Mouse (Mus musculus) limb, embryonic 15.5 days (tissue): ENCODE data around the gene Zfp874a. TPM values are rescaled to one million over a fixed set of nuclear protein-coding genes. Genes with fewer than 3 reads are reported as not detected.

Experiments used
- polyA plus RNA-seq: library from polyadenylated mRNA; unstranded; fragments of >200 nt; fragmentation: Nextera tagmentation; extraction: Ambion mirVana; gene quantifications from 2 replicates; pipeline ENCODE4 v1.2.1, GENCODE M21; 2015

The Zfp874a gene
- polyA plus RNA-seq, 1 experiment from 2014 or later: 11.6 TPM

Other genes with a start within 250 kb of the Zfp874a start
- 2.0 and 2.1 TPM in 2 replicates for gene Zfp458, start 173.2 kb downstream of the Zfp874a start, polyA plus RNA-seq
- 0.42 and 0.50 TPM in 2 replicates for gene Zfp457, start 145.1 kb downstream of the Zfp874a start, polyA plus RNA-seq
- 2.7 and 3.2 TPM in 2 replicates for gene Zfp595, start 119.1 kb downstream of the Zfp874a start, polyA plus RNA-seq
- 0.60 and 0.97 TPM in 2 replicates for gene Gm28044, start 91.1 kb downstream of the Zfp874a start, polyA plus RNA-seq
- 0.84 and 0.90 TPM in 2 replicates for gene Zfp953, start 91.0 kb downstream of the Zfp874a start, polyA plus RNA-seq
- gene Gm28041, start 75.9 kb downstream of the Zfp874a start, polyA plus RNA-seq: 0.50 TPM in 1 of 2 replicates, not detected in the other
- gene Zfp456, start 75.8 kb downstream of the Zfp874a start, polyA plus RNA-seq: 1.2 and 1.4 TPM in 2 replicates
- 7.2 and 7.6 TPM in 2 replicates for gene Zfp429, start 51.8 kb downstream of the Zfp874a start, polyA plus RNA-seq
- 1.3 and 1.5 TPM in 2 replicates for gene Zfp459, start 30.2 kb downstream of the Zfp874a start, polyA plus RNA-seq
- gene Zfp874b, start 32.6 kb upstream of the Zfp874a start, polyA plus RNA-seq: 2.9 and 4.7 TPM in 2 replicates
- 16.2 and 17.0 TPM in 2 replicates for gene Zfp58, start 48.9 kb upstream of the Zfp874a start, polyA plus RNA-seq
- gene Gm26965, start 74.5 kb upstream of the Zfp874a start, polyA plus RNA-seq: 0.25 TPM in 1 of 2 replicates, not detected in the other
- gene Zfp87, start 74.6 kb upstream of the Zfp874a start, polyA plus RNA-seq: 23.6 and 27.2 TPM in 2 replicates
- gene Zfp748, start 102.2 kb upstream of the Zfp874a start, polyA plus RNA-seq: 11.0 and 12.6 TPM in 2 replicates
- 3.8 and 4.6 TPM in 2 replicates for gene Zfp729b, start 158.1 kb upstream of the Zfp874a start, polyA plus RNA-seq
- gene Gm49345, start 186.1 kb upstream of the Zfp874a start, polyA plus RNA-seq: 0.56 TPM in 1 of 2 replicates, not detected in the other
- 2.1 and 3.2 TPM in 2 replicates for gene Zfp729a, start 186.2 kb upstream of the Zfp874a start, polyA plus RNA-seq
- gene Zfp738, start 235.4 kb upstream of the Zfp874a start, polyA plus RNA-seq: 10.0 and 10.2 TPM in 2 replicates